1 mouse cellular context compared by ENCODE assay signal in the genomic region with DNA sequence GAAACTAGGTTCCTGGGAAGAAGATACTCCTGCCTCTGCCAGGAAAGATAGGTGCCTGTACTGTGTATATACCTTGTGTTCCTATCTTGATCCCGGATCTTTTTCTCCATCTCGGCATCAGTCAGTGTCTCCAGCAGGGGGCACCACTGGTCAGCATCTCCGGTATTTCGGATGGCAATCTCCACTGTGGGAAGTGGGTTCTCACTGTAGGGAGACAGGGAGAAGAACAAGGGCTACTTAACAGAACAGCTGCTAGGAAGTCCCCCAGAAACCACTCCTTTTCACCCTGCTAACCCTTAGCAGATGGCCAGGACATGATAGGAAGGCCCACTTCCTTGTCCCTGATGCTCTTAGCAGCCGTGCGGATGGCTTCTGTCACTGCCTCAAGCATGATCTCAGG.
TF ChIP-seq lines count a peak whose summit lies in the region.

No protein-coding gene starts in this region.

TF ChIP-seq in myocyte, 11 proteins besides CTCF, POLR2A, EP300 and RAD21 (continued from another document):
- TF ChIP-seq E2F4 (IDR thresholded peaks at IDR 0.05; ENCODE audit: insufficient read depth) (no peak), CEBPB (IDR thresholded peaks at IDR 0.05; ENCODE audit: insufficient read depth, poor library complexity, severe bottlenecking) (no peak), TCF12 (IDR thresholded peaks at IDR 0.05; ENCODE audit: insufficient read depth, poor library complexity, severe bottlenecking) (peak; percentile 10), SRF (IDR thresholded peaks at IDR 0.05; ENCODE audit: control insufficient read depth, insufficient read length, low read depth) (no peak)
